Mouse (Mus musculus): ENCODE data around the gene Larp4. TPM values are rescaled to one million over a fixed set of nuclear protein-coding genes. Genes with fewer than 3 reads are reported as not detected.

Larp4 gene
- polyA plus RNA-seq, 1 experiment from 2014 or later, result 29.0 TPM

- H3K36me3 ChIP-seq (ENCODE audit: control insufficient read depth, insufficient read depth, low read length), result no peaks in the 10 kb centered on the region
- ATAC-seq, result no peak
- H3K27me3 ChIP-seq (replicated peaks; ENCODE audit: control insufficient read depth, insufficient read depth, low read length), result no peaks in the 10 kb centered on the region
- DNase-seq (ENCODE audit: low spot score), result peak; percentile 10
- no peaks in the 10 kb centered on the region for H3K4me1 ChIP-seq (ENCODE audit: control insufficient read depth, insufficient read depth, low read length)
- no peak overlapping the region for H3K9ac ChIP-seq (ENCODE audit: low read length)
- no peak overlapping the region for H3K4me2 ChIP-seq (ENCODE audit: low read length)
- WGBS, result 79% methylated on average over 11 of the region's 11 CpGs
- no peak overlapping the region for H3K4me3 ChIP-seq (ENCODE audit: low read depth, low read length)
- no peak overlapping the region for H3K27ac ChIP-seq (ENCODE audit: low read depth, low read length)
- no peaks in the 10 kb centered on the region for H3K9me3 ChIP-seq (replicated peaks; ENCODE audit: control insufficient read depth, low read length)
These were observed 55.4 kb downstream of the Larp4 start for GRCm38 (mm10) chr15:100025076-100025834.

GRCm38 (mm10) chr15:100028133-100028532 lies 58.3 kb downstream of the Larp4 start:
- H3K4me3 ChIP-seq (ENCODE audit: low read depth, low read length), result no peak overlapping the region
- H3K4me1 ChIP-seq (ENCODE audit: control insufficient read depth, insufficient read depth, low read length), result no peaks in the 10 kb centered on the region
- H3K27ac ChIP-seq (ENCODE audit: low read depth, low read length), result no peak overlapping the region
- ATAC-seq, result no peak
- H3K9ac ChIP-seq (ENCODE audit: low read length), result no peak overlapping the region
- H3K4me2 ChIP-seq (ENCODE audit: low read length), result no peak overlapping the region
- H3K9me3 ChIP-seq (replicated peaks; ENCODE audit: control insufficient read depth, low read length), result no peaks in the 10 kb centered on the region
- no peaks in the 10 kb centered on the region for H3K27me3 ChIP-seq (replicated peaks; ENCODE audit: control insufficient read depth, insufficient read depth, low read length)
- DNase-seq (ENCODE audit: low spot score), result no peak
- H3K36me3 ChIP-seq (ENCODE audit: control insufficient read depth, insufficient read depth, low read length), result no peaks in the 10 kb centered on the region
- WGBS, result 92% methylated on average over 2 of the region's 2 CpGs

- Histone ChIP-seq H3K27ac (ENCODE audit: low read depth, low read length) (no peak overlapping the region), H3K4me1 (ENCODE audit: control insufficient read depth, insufficient read depth, low read length) (no peaks in the 10 kb centered on the region), H3K4me2 (ENCODE audit: low read length) (no peak overlapping the region), H3K4me3 (ENCODE audit: low read depth, low read length) (no peak overlapping the region), H3K36me3 (ENCODE audit: control insufficient read depth, insufficient read depth, low read length) (no peaks in the 10 kb centered on the region), H3K27me3 (replicated peaks; ENCODE audit: control insufficient read depth, insufficient read depth, low read length) (no peaks in the 10 kb centered on the region), H3K9ac (ENCODE audit: low read length) (no peak overlapping the region), H3K9me3 (replicated peaks; ENCODE audit: control insufficient read depth, low read length) (no peaks in the 10 kb centered on the region)
- ATAC-seq, result no peak
- WGBS, result 81% methylated on average over 8 of the region's 8 CpGs
- DNase-seq (ENCODE audit: low spot score), result peak; percentile 42
These were observed 59.6 kb downstream of the Larp4 start for GRCm38 (mm10) chr15:100029497-100029896.

DNA sequence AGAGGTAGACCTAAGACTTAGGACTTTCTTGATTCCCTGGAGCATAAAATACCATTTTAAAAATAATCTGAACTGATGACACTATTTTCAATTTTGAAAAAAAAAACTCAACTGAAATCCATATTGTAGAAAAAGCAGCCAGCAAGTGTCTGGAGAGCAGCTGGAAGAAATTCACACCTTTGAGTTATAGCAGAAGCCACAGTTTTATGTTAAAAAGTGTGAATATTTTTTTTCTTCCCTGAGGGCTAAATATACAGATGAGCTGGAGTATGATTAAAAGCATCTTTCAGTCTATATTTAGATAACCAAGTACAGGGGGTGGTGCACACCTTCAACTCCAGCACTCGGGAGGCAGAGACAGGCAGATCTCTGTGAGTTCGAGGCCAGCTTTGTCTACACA lies 60.0 kb downstream of the Larp4 start:
- H3K27ac ChIP-seq (ENCODE audit: low read depth, low read length), result no peak overlapping the region

DNA sequence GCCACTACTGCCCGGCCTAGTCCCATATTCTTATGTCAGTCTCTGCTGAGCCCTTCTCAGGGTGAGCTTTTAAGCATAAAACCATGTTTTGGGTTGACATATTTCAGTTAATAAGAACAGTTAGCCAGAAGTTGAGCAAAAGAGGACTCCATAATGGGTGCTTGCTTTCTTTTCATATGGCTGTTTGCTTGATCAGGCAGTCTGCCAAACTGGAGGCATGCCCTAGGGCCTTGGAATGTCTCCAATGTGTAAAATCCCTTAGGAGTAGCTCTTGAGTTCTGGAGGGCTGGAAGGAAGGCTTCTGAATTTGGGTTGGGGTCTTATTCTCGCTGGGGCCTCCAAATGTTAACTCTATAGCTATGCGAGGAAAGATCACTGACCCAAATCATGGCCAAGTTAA lies 62.7 kb downstream of the Larp4 start:
- Histone ChIP-seq H3K4me2 (ENCODE audit: low read length) (no peak overlapping the region), H3K4me3 (ENCODE audit: low read depth, low read length) (no peak overlapping the region), H3K27ac (ENCODE audit: low read depth, low read length) (no peak overlapping the region), H3K9ac (ENCODE audit: low read length) (no peak overlapping the region), H3K9me3 (replicated peaks; ENCODE audit: control insufficient read depth, low read length) (no peaks in the 10 kb centered on the region), H3K4me1 (ENCODE audit: control insufficient read depth, insufficient read depth, low read length) (no peaks in the 10 kb centered on the region), H3K36me3 (ENCODE audit: control insufficient read depth, insufficient read depth, low read length) (no peaks in the 10 kb centered on the region), H3K27me3 (replicated peaks; ENCODE audit: control insufficient read depth, insufficient read depth, low read length) (no peaks in the 10 kb centered on the region)
- no peak for ATAC-seq
- 76% methylated on average over 3 of the region's 3 CpGs for WGBS
- DNase-seq (ENCODE audit: low spot score), result peak; percentile 62

More for the DNA sequence above, 60.0 kb downstream of the Larp4 start:
- DNase-seq (ENCODE audit: low spot score) (peak; percentile 56), ATAC-seq (no peak)
- H3K4me2 ChIP-seq (ENCODE audit: low read length), result no peak overlapping the region
- H3K27me3 ChIP-seq (replicated peaks; ENCODE audit: control insufficient read depth, insufficient read depth, low read length), result no peaks in the 10 kb centered on the region
- H3K36me3 ChIP-seq (ENCODE audit: control insufficient read depth, insufficient read depth, low read length), result no peaks in the 10 kb centered on the region
- H3K9ac ChIP-seq (ENCODE audit: low read length), result no peak overlapping the region
- H3K4me3 ChIP-seq (ENCODE audit: low read depth, low read length), result no peak overlapping the region
- 86% methylated on average over 2 of the region's 2 CpGs for WGBS
- no peaks in the 10 kb centered on the region for H3K9me3 ChIP-seq (replicated peaks; ENCODE audit: control insufficient read depth, low read length)
- no peaks in the 10 kb centered on the region for H3K4me1 ChIP-seq (ENCODE audit: control insufficient read depth, insufficient read depth, low read length)

DNA sequence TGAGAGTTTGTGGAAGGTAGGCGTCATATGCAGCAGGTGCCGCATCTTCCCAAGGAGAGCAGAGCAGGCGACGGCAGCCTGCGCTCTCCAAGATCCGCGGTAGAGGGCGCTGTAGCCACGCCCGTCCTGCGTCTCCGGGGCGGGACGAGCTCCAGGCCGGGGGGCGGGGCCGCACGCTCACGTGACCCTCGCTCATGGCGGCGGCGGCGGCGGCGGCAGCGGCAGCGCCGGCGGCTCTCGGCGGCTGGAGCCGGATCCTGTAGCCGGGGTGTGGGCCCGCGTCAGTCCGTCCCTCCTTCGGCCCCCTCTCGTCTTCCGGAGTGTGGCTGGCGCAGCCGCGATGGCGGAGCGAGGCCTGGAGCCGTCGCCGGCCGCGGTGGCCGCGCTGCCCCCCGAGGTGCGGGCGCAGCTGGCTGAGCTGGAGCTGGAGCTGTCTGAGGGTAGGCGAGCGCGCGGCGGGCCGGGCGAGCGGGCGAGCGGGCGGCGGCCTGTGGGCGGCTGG lies 68.7 kb downstream of the Larp4 start, which contains the start of gene Dip2b:
TSS of gene Dip2b (plus strand) at position 195 of the 502 bp plus-strand sequence.
- ATAC-seq, result peak; percentile 87

GRCm38 (mm10) chr15:100039001-100039701 lies 69.3 kb downstream of the Larp4 start:
- Histone ChIP-seq H3K9ac (ENCODE audit: low read length) (peak overlapping the region; percentile 98), H3K36me3 (ENCODE audit: control insufficient read depth, insufficient read depth, low read length) (no peaks in the 10 kb centered on the region), H3K4me1 (ENCODE audit: control insufficient read depth, insufficient read depth, low read length) (peaks cover 22% of the 10 kb centered on the region), H3K9me3 (replicated peaks; ENCODE audit: control insufficient read depth, low read length) (no peaks in the 10 kb centered on the region), H3K27me3 (replicated peaks; ENCODE audit: control insufficient read depth, insufficient read depth, low read length) (no peaks in the 10 kb centered on the region), H3K27ac (ENCODE audit: low read depth, low read length) (peak overlapping the region; percentile 97), H3K4me3 (ENCODE audit: low read depth, low read length) (peak overlapping the region; percentile 94), H3K4me2 (ENCODE audit: low read length) (peak overlapping the region; percentile 47)
- ATAC-seq (peak; percentile 66), DNase-seq (ENCODE audit: low spot score) (peak; percentile 68)
- WGBS, result under 1% methylated on average over 34 of the region's 36 CpGs

More for the DNA sequence above, 68.7 kb downstream of the Larp4 start, which contains the start of gene Dip2b:
- Histone ChIP-seq H3K9me3 (replicated peaks; ENCODE audit: control insufficient read depth, low read length) (no peaks in the 10 kb centered on the region), H3K4me2 (ENCODE audit: low read length) (peak within 1 kb of the TSS; percentile 47), H3K4me1 (ENCODE audit: control insufficient read depth, insufficient read depth, low read length) (peaks cover 22% of the 10 kb centered on the region), H3K36me3 (ENCODE audit: control insufficient read depth, insufficient read depth, low read length) (no peaks in the 10 kb centered on the region), H3K27me3 (replicated peaks; ENCODE audit: control insufficient read depth, insufficient read depth, low read length) (no peaks in the 10 kb centered on the region), H3K27ac (ENCODE audit: low read depth, low read length) (peak within 1 kb of the TSS; percentile 97), H3K4me3 (ENCODE audit: low read depth, low read length) (peak within 1 kb of the TSS; percentile 94), H3K9ac (ENCODE audit: low read length) (peak within 1 kb of the TSS; percentile 98)
- peak; percentile 96 for DNase-seq (ENCODE audit: low spot score)
- 1% methylated on average over 38 of the region's 68 CpGs for WGBS

- Histone ChIP-seq H3K4me1 (ENCODE audit: control insufficient read depth, insufficient read depth, low read length) (peaks cover 24% of the 10 kb centered on the region), H3K4me2 (ENCODE audit: low read length) (peak overlapping the region; percentile 47), H3K27ac (ENCODE audit: low read depth, low read length) (peak overlapping the region; percentile 44; the same call in 1 of the 2 replicates), H3K27me3 (replicated peaks; ENCODE audit: control insufficient read depth, insufficient read depth, low read length) (no peaks in the 10 kb centered on the region), H3K4me3 (ENCODE audit: low read depth, low read length) (peak overlapping the region; percentile 94), H3K9me3 (replicated peaks; ENCODE audit: control insufficient read depth, low read length) (no peaks in the 10 kb centered on the region), H3K9ac (ENCODE audit: low read length) (peak overlapping the region; percentile 98), H3K36me3 (ENCODE audit: control insufficient read depth, insufficient read depth, low read length) (no peaks in the 10 kb centered on the region)
- DNase-seq (ENCODE audit: low spot score), result peak; percentile 33
- no peak for ATAC-seq
- 21% methylated on average over 14 of the region's 14 CpGs for WGBS
These were observed 70.8 kb downstream of the Larp4 start for GRCm38 (mm10) chr15:100040541-100041266.

All from forebrain, embryonic 14.5 days (tissue).